21 mouse cellular contexts compared by ENCODE assay signal in the genomic region with DNA sequence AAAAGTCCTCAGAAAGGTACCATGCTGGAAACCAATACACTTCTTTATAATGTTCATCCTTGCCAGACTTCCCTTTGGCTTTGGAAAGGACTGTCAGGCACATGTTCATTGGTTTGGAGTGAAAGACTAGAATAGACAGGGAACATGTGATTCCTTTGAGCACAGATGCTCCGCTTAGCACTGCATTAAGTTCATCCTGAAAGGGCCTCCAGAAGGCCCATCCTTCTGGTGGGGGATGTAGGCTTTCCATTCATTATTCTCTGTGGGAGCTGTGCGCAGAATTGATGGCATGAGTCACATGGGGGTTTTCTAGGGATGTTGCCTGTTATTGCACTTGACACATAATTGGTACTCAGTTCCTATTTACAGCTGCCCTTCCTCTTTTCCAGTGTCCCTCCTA.
DNase-seq lines count a peak whose midpoint lies in the region; ATAC-seq and TF ChIP-seq lines count a peak whose summit lies in the region.
"Had no signal": no experiment of that assay in that cellular context is flagged by ENCODE, and none has a peak within 500 bp of the region (broad histone marks: within the 10 kb centered on the region; RNA-seq: fewer than 3 reads in every experiment).

No protein-coding gene starts in this region.

- H3K4me1 ChIP-seq in hindbrain, postnatal 0 days (ENCODE audit: insufficient read depth, low read length) = peaks cover 8% of the 10 kb centered on the region
- no peaks in the 10 kb centered on the region for H3K4me1 ChIP-seq in hindbrain, embryonic 11.5 days (replicated peaks; ENCODE audit: control insufficient read depth, insufficient read depth, low read length)
- H3K4me1 ChIP-seq in cerebellum, adult 2 months (ENCODE audit: control insufficient read depth, insufficient read depth, low read length) = no peaks in the 10 kb centered on the region; the same call in 1 of the 2 replicates
- H3K4me1 ChIP-seq: embryonic facial prominence, embryonic 15.5 days; neural tube, embryonic 12.5 days had no signal

- H3K27ac ChIP-seq in hindbrain, postnatal 0 days = no peak overlapping the region
- no peak overlapping the region for H3K27ac ChIP-seq in hindbrain, embryonic 11.5 days (ENCODE audit: low read depth, low read length)
- H3K27ac ChIP-seq in cerebellum, adult 2 months (ENCODE audit: insufficient read depth, low read length) = no peak overlapping the region
- H3K27ac ChIP-seq: embryonic facial prominence, embryonic 15.5 days; hindbrain, embryonic 14.5 days; neural tube, embryonic 12.5 days had no signal

- no peaks in the 10 kb centered on the region for H3K36me3 ChIP-seq in hindbrain, postnatal 0 days (ENCODE audit: insufficient read depth, low read length)
- no peaks in the 10 kb centered on the region for H3K36me3 ChIP-seq in hindbrain, embryonic 11.5 days (ENCODE audit: control insufficient read depth, insufficient read depth, low read length)
- H3K36me3 ChIP-seq: embryonic facial prominence, embryonic 15.5 days; neural tube, embryonic 12.5 days had no signal

- peak; percentile 25 for DNase-seq in hindbrain, postnatal 0 days (ENCODE audit: low spot score)
- no peak for DNase-seq in hindbrain, embryonic 11.5 days (ENCODE audit: low spot score)
- peak; percentile 49 for DNase-seq in brain, embryonic 18.5 days (ENCODE audit: low read depth, low spot score)
- DNase-seq in layer of hippocampus, adult 18-20 months (ENCODE audit: low spot score in 2 of 2) = peak; percentile 76 to 87
- DNase-seq in left cerebral cortex, postnatal 25 days (ENCODE audit: low spot score in 2 of 2) = peak; percentile 8 to 84
- DNase-seq in cerebellum, adult 2 months = no peak
- no peak for DNase-seq in kidney, postnatal 36 days
- no peak for DNase-seq in spleen, postnatal 36 days (ENCODE audit: low spot score in 2 of 2)
- DNase-seq: adrenal gland, postnatal 25 days; cerebellum, adult 9-11 months; gastrocnemius, postnatal 36 days; heart, postnatal 14 days; liver; lung, adult 18-20 months; lung, postnatal 36 days had no signal

- no peak for TF ChIP-seq POLR2A in cerebellum, adult 2 months (IDR thresholded peaks at IDR 0.05; ENCODE audit: borderline replicate concordance, insufficient read depth, low read length)

- intact Hi-C loops in left cerebral cortex, postnatal 25 days (cut with DNase I) = no loop called here

- no peak for ATAC-seq in hindbrain, postnatal 0 days
- no peak for ATAC-seq in hindbrain, embryonic 11.5 days (ENCODE audit: low FRiP score)
- ATAC-seq: intestine, embryonic 16.5 days; Patski had no signal

- no peak for TF ChIP-seq CTCF in hindbrain, postnatal 0 days (IDR thresholded peaks at IDR 0.05; ENCODE audit: low read depth)
- no peak for TF ChIP-seq CTCF in cerebellum, adult 2 months (IDR thresholded peaks at IDR 0.05; ENCODE audit: borderline replicate concordance, insufficient read depth, low read depth, low read length)

- WGBS in hindbrain, postnatal 0 days = 76% methylated on average over 2 of the region's 2 CpGs
- 88% methylated on average over 2 of the region's 2 CpGs for WGBS in hindbrain, embryonic 11.5 days
- 86% methylated on average over 2 of the region's 2 CpGs for WGBS in cerebellum, adult 2 months

- H3K4me3 ChIP-seq in hindbrain, postnatal 0 days (ENCODE audit: low read length) = no peak overlapping the region
- no peak overlapping the region for H3K4me3 ChIP-seq in hindbrain, embryonic 11.5 days (ENCODE audit: low read depth, low read length)
- no peak overlapping the region for H3K4me3 ChIP-seq in cerebellum, adult 2 months (replicated peaks; ENCODE audit: insufficient read depth, low read depth, low read length)
- H3K4me3 ChIP-seq: embryonic facial prominence, embryonic 15.5 days; neural tube, embryonic 12.5 days had no signal

- no peak overlapping the region for H3K9ac ChIP-seq in hindbrain, postnatal 0 days (replicated peaks; ENCODE audit: low read length)
- no peak overlapping the region for H3K9ac ChIP-seq in hindbrain, embryonic 11.5 days (ENCODE audit: low read depth, low read length)
- H3K9ac ChIP-seq: embryonic facial prominence, embryonic 15.5 days; hindbrain, embryonic 14.5 days; neural tube, embryonic 12.5 days had no signal

- no peaks in the 10 kb centered on the region for H3K9me3 ChIP-seq in hindbrain, postnatal 0 days (ENCODE audit: low read length)
- no peaks in the 10 kb centered on the region for H3K9me3 ChIP-seq in hindbrain, embryonic 11.5 days (ENCODE audit: control insufficient read depth, low read length)
- H3K9me3 ChIP-seq: embryonic facial prominence, embryonic 15.5 days; neural tube, embryonic 12.5 days had no signal

- no peaks in the 10 kb centered on the region for H3K27me3 ChIP-seq in hindbrain, postnatal 0 days (ENCODE audit: insufficient read depth, low read length)
- H3K27me3 ChIP-seq in hindbrain, embryonic 11.5 days (ENCODE audit: control insufficient read depth, insufficient read depth, low read length) = no peaks in the 10 kb centered on the region
- H3K27me3 ChIP-seq in cerebellum, adult 2 months (ENCODE audit: control insufficient read depth, insufficient read depth, low read length) = no peaks in the 10 kb centered on the region
- H3K27me3 ChIP-seq: embryonic facial prominence, embryonic 15.5 days; neural tube, embryonic 12.5 days; Patski had no signal

- H3K4me2 ChIP-seq in hindbrain, postnatal 0 days (ENCODE audit: low read depth, low read length) = no peak overlapping the region
- no peak overlapping the region for H3K4me2 ChIP-seq in hindbrain, embryonic 11.5 days (replicated peaks; ENCODE audit: low read depth, low read length)
- H3K4me2 ChIP-seq: embryonic facial prominence, embryonic 15.5 days; heart, embryonic 11.5 days; hindbrain, embryonic 14.5 days; neural tube, embryonic 12.5 days had no signal

Comparison
In these comparisons a context has a peak if more than half of its experiments do, and no peak if none do; other contexts are left out.
1. DNase-seq: peak in hindbrain, postnatal 0 days (single experiment), brain, embryonic 18.5 days (single experiment), layer of hippocampus, adult 18-20 months (2 of 2) and left cerebral cortex, postnatal 25 days (2 of 2); none in hindbrain, embryonic 11.5 days (single experiment), cerebellum, adult 2 months (0 of 2), kidney, postnatal 36 days (0 of 2) and spleen, postnatal 36 days (0 of 2).